Mouse (Mus musculus) kidney, postnatal 0 days (tissue): ENCODE measurements around the gene Olfr566. TPM values are rescaled to one million over a fixed set of nuclear protein-coding genes. Genes with fewer than 3 reads are reported as not detected.

Experiments
- ATAC-seq: fragments of 200-750 bp; cut with Nextera tagmentation; replicated peaks from 2 replicates; pipeline ENCODE4 v1.8.0; 2017; ENCODE audit warnings: low read depth, moderate number of reproducible peaks, moderate TSS enrichment, moderate library complexity; ENCODE audit not compliant: low FRiP score
- DNase-seq: peaks from one replicate; pipeline ENCODE4 v3.0.0-alpha.2; 2016; ENCODE audit warnings: low spot score
- H3K27ac ChIP-seq: fragments of 300-500 bp; sonication (generic); 2 replicates; pipeline ENCODE4 v1.5.1; 2014; ENCODE audit warnings: mild to moderate bottlenecking
- H3K27me3 ChIP-seq: fragments of 300-500 bp; sonication (generic); 2 replicates; pipeline ENCODE4 v1.6.1; 2014; ENCODE audit warnings: low read length, mixed read lengths; ENCODE audit not compliant: insufficient read depth
- H3K36me3 ChIP-seq: fragments of 300-500 bp; sonication (generic); 2 replicates; pipeline ENCODE4 v1.6.1; 2014; ENCODE audit warnings: low read length, mixed read lengths; ENCODE audit not compliant: insufficient read depth
- H3K4me1 ChIP-seq: fragments of 300-500 bp; sonication (generic); replicated peaks from 2 replicates; pipeline ENCODE4 v1.6.1; 2014; ENCODE audit warnings: antibody characterized with exemption, low read length, mixed read lengths; ENCODE audit not compliant: insufficient read depth
- H3K4me2 ChIP-seq: fragments of 300-500 bp; sonication (generic); 2 replicates; pipeline ENCODE4 v1.6.1; 2014; ENCODE audit warnings: mild to moderate bottlenecking, low read length, moderate library complexity, mixed read lengths
- H3K4me3 ChIP-seq: fragments of 300-500 bp; sonication (generic); replicated peaks from 2 replicates; pipeline ENCODE4 v1.5.1; 2014; ENCODE audit warnings: low read depth, low read length
- H3K9ac ChIP-seq: fragments of 300-500 bp; sonication (generic); 2 replicates; pipeline ENCODE4 v1.6.1; 2014; ENCODE audit warnings: low read depth, low read length
- H3K9me3 ChIP-seq: fragments of 300-500 bp; sonication (generic); replicated peaks from 2 replicates; pipeline ENCODE4 v1.6.1; 2016; ENCODE audit warnings: low read length, inconsistent platforms, mixed read lengths
- CTCF ChIP-seq: IDR thresholded peaks from 2 replicates; pipeline ENCODE4 v1.5.1; 2016; ENCODE audit warnings: antibody characterized with exemption, low read depth, mild to moderate bottlenecking, moderate library complexity
- WGBS: fragments of 180-500 bp; shearing (Covaris S2); extraction: QIAGEN DNeasy Blood & Tissue Kit; methylation state at CpG from one replicate; pipeline ENCODE4 v1.1.7; 2014; 5-methylcytosine and 5-hydroxymethylcytosine counted together
- polyA plus RNA-seq: library from polyadenylated mRNA; unstranded; fragments of >200 nt; fragmentation: Nextera tagmentation; extraction: Ambion mirVana; gene quantifications from 2 replicates; pipeline ENCODE4 v1.2.1, GENCODE M21; 2015

Gene Olfr566
- not detected in 2 replicates for polyA plus RNA-seq

DNA sequence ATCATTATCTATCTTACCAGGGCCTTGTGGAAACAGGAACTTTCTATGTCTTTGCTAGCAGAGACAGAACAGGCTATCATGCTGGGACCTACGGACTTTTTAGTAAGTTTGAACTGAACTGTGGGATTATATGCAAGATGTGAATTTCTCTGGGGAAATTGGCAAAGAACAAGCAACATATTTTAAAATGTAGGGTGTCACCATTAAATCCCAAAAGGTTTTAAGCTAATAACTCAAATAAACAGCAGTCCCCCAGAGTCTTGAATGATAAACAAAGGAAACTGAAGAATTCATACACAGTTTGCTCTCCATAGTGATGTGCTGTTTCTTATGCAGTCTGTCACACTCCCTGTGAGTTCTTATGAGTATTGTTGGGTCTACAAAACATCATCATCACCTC lies at the start of gene Olfr566:
Gene Olfr566, minus strand, starts transcription at position 101 of the 400 bp plus-strand sequence.
- Histone ChIP-seq H3K9ac (no peak within 1 kb of the TSS), H3K9me3 (no peaks in the 10 kb centered on the region), H3K27ac (no peak within 1 kb of the TSS), H3K4me1 (no peaks in the 10 kb centered on the region), H3K36me3 (no peaks in the 10 kb centered on the region), H3K4me3 (no peak within 1 kb of the TSS), H3K4me2 (no peak within 1 kb of the TSS), H3K27me3 (no peaks in the 10 kb centered on the region)
- TF ChIP-seq CTCF, result no peak
- ATAC-seq, result no peak
- DNase-seq, result no peak
- 88% methylated on average over 1 of the region's 1 CpGs for WGBS

- no peak for ATAC-seq
These were observed 32.2 kb upstream of the Olfr566 start, which contains the start of gene Olfr569 for GRCm38 (mm10) chr7:102890782-102891181. TSS of gene Olfr569 (minus strand) at chr7:102890882.

GRCm38 (mm10) chr7:102876822-102877221 lies 18.3 kb upstream of the Olfr566 start, which contains the start of gene Olfr568:
TSS of gene Olfr568 (plus strand) at chr7:102877122.
- H3K27me3 ChIP-seq, result no peaks in the 10 kb centered on the region
- H3K4me2 ChIP-seq, result no peak within 1 kb of the TSS
- H3K4me3 ChIP-seq, result no peak within 1 kb of the TSS
- H3K9me3 ChIP-seq, result no peaks in the 10 kb centered on the region
- H3K27ac ChIP-seq, result no peak within 1 kb of the TSS
- H3K4me1 ChIP-seq, result no peaks in the 10 kb centered on the region
- no peak within 1 kb of the TSS for H3K9ac ChIP-seq
- H3K36me3 ChIP-seq, result no peaks in the 10 kb centered on the region
- TF ChIP-seq CTCF, result no peak
- no peak for DNase-seq
- no peak for ATAC-seq

More at GRCm38 (mm10) chr7:102890782-102891181, 32.2 kb upstream of the Olfr566 start, which contains the start of gene Olfr569:
- 57% methylated on average over 3 of the region's 3 CpGs for WGBS
- no peak within 1 kb of the TSS for H3K27ac ChIP-seq
- no peaks in the 10 kb centered on the region for H3K27me3 ChIP-seq
- H3K36me3 ChIP-seq, result no peaks in the 10 kb centered on the region
- H3K9ac ChIP-seq, result no peak within 1 kb of the TSS
- no peak for TF ChIP-seq CTCF
- H3K4me3 ChIP-seq, result no peak within 1 kb of the TSS
- DNase-seq, result no peak
- H3K4me1 ChIP-seq, result no peaks in the 10 kb centered on the region
- H3K9me3 ChIP-seq, result no peaks in the 10 kb centered on the region
- H3K4me2 ChIP-seq, result no peak within 1 kb of the TSS

GRCm38 (mm10) chr7:102855807-102856206 lies 2.8 kb downstream of the Olfr566 start:
- Histone ChIP-seq H3K36me3 (no peaks in the 10 kb centered on the region), H3K27ac (no peak overlapping the region), H3K4me3 (no peak overlapping the region), H3K9me3 (no peaks in the 10 kb centered on the region), H3K4me1 (no peaks in the 10 kb centered on the region), H3K4me2 (no peak overlapping the region), H3K27me3 (no peaks in the 10 kb centered on the region), H3K9ac (no peak overlapping the region)
- DNase-seq, result no peak
- ATAC-seq, result no peak
- no peak for TF ChIP-seq CTCF

Other genes starting within 250 kb of the Olfr566 start
- not detected in 2 replicates for gene Olfr553, start 240.5 kb downstream of the Olfr566 start, polyA plus RNA-seq
- gene Olfr554, start 220.3 kb downstream of the Olfr566 start, polyA plus RNA-seq, result not detected in 2 replicates
- not detected in 2 replicates for gene Olfr555, start 199.9 kb downstream of the Olfr566 start, polyA plus RNA-seq
- gene Olfr556, start 193.9 kb downstream of the Olfr566 start, polyA plus RNA-seq, result not detected in 2 replicates
- 10.6 and 11.3 TPM in 2 replicates for gene Trim68, start 171.4 kb downstream of the Olfr566 start, polyA plus RNA-seq
- gene Olfr557, start 162.9 kb downstream of the Olfr566 start, polyA plus RNA-seq, result not detected in 2 replicates
- gene Olfr558, start 156.6 kb downstream of the Olfr566 start, polyA plus RNA-seq, result 1.3 and 1.4 TPM in 2 replicates
- gene Olfr33, start 139.7 kb downstream of the Olfr566 start, polyA plus RNA-seq, result not detected in 2 replicates
- gene Olfr559, start 131.3 kb downstream of the Olfr566 start, polyA plus RNA-seq, result not detected in 2 replicates
- gene Olfr560, start 99.4 kb downstream of the Olfr566 start, polyA plus RNA-seq, result not detected in 2 replicates
- gene Olfr78, start 99.3 kb downstream of the Olfr566 start, polyA plus RNA-seq, result 0.50 and 0.63 TPM in 2 replicates
- 0.09 TPM in 1 of 2 replicates, not detected in the other for gene Olfr561, start 87.5 kb downstream of the Olfr566 start, polyA plus RNA-seq
- gene Olfr564, start 55.3 kb downstream of the Olfr566 start, polyA plus RNA-seq, result not detected in 2 replicates
- gene Olfr568, start 18.4 kb upstream of the Olfr566 start, polyA plus RNA-seq, result not detected in 2 replicates
- gene Olfr569, start 32.1 kb upstream of the Olfr566 start, polyA plus RNA-seq, result not detected in 2 replicates
- not detected in 2 replicates for gene Olfr570, start 35.8 kb upstream of the Olfr566 start, polyA plus RNA-seq
- not detected in 2 replicates for gene Olfr571, start 58.8 kb upstream of the Olfr566 start, polyA plus RNA-seq
- not detected in 2 replicates for gene Olfr572, start 65.6 kb upstream of the Olfr566 start, polyA plus RNA-seq
- not detected in 2 replicates for gene Olfr573-ps1, start 83.8 kb upstream of the Olfr566 start, polyA plus RNA-seq
- gene Olfr574, start 89.7 kb upstream of the Olfr566 start, polyA plus RNA-seq, result not detected in 2 replicates
- gene Olfr575, start 100.0 kb upstream of the Olfr566 start, polyA plus RNA-seq, result not detected in 2 replicates
- not detected in 2 replicates for gene Olfr576, start 103.9 kb upstream of the Olfr566 start, polyA plus RNA-seq
- not detected in 2 replicates for gene Olfr577, start 117.2 kb upstream of the Olfr566 start, polyA plus RNA-seq
- gene Olfr578, start 130.6 kb upstream of the Olfr566 start, polyA plus RNA-seq, result not detected in 2 replicates
- not detected in 2 replicates for gene Olfr582, start 179.3 kb upstream of the Olfr566 start, polyA plus RNA-seq
- gene Olfr583, start 192.5 kb upstream of the Olfr566 start, polyA plus RNA-seq, result not detected in 2 replicates
- not detected in 2 replicates for gene Olfr584, start 223.1 kb upstream of the Olfr566 start, polyA plus RNA-seq
- gene Olfr585, start 239.0 kb upstream of the Olfr566 start, polyA plus RNA-seq, result not detected in 2 replicates